Mouse (Mus musculus) forebrain, embryonic 14.5 days (tissue): Measurements from ENCODE around the gene Rad17. TPM values are rescaled to one million over a fixed set of nuclear protein-coding genes. Genes with fewer than 3 reads are reported as not detected.

ENCODE experiments used
- ATAC-seq: fragments of 200-750 bp; cut with Nextera tagmentation; 2 replicates; pipeline ENCODE4 v1.8.0; 2017; ENCODE audit warnings: mild to moderate bottlenecking, moderate library complexity
- DNase-seq: peaks from one replicate; pipeline ENCODE4 v3.0.0-alpha.2; 2015; ENCODE audit warnings: low spot score
- H3K27ac ChIP-seq: fragments of 300-500 bp; sonication (generic); 2 replicates; pipeline ENCODE4 v1.5.1; 2014; ENCODE audit warnings: low read depth, mild to moderate bottlenecking, control low read depth, low read length, moderate library complexity
- H3K27me3 ChIP-seq: fragments of 300-500 bp; sonication (generic); replicated peaks from 2 replicates; pipeline ENCODE4 v1.6.1; 2014; ENCODE audit warnings: low read length, control low read depth, mixed read lengths; ENCODE audit not compliant: control insufficient read depth, insufficient read depth
- H3K36me3 ChIP-seq: fragments of 300-500 bp; sonication (generic); 2 replicates; pipeline ENCODE4 v1.6.1; 2014; ENCODE audit warnings: low read length, control low read depth; ENCODE audit not compliant: control insufficient read depth, insufficient read depth
- H3K4me1 ChIP-seq: fragments of 300-500 bp; sonication (generic); 2 replicates; pipeline ENCODE4 v1.6.1; 2014; ENCODE audit warnings: antibody characterized with exemption, low read length, control low read depth; ENCODE audit not compliant: control insufficient read depth, insufficient read depth
- H3K4me2 ChIP-seq: fragments of 300-500 bp; sonication (generic); 2 replicates; pipeline ENCODE4 v1.6.1; 2014; ENCODE audit warnings: mild to moderate bottlenecking, control low read depth, low read length
- H3K4me3 ChIP-seq: fragments of 300-500 bp; sonication (generic); 2 replicates; pipeline ENCODE4 v1.5.1; 2014; ENCODE audit warnings: low read depth, low read length, control low read depth
- H3K9ac ChIP-seq: fragments of 300-500 bp; sonication (generic); 2 replicates; pipeline ENCODE4 v1.6.1; 2014; ENCODE audit warnings: mild to moderate bottlenecking, low read length, control low read depth, moderate library complexity
- H3K9me3 ChIP-seq: fragments of 300-500 bp; sonication (generic); replicated peaks from 2 replicates; pipeline ENCODE4 v1.6.1; 2016; ENCODE audit warnings: low read length, control low read depth, mixed read lengths; ENCODE audit not compliant: control insufficient read depth
- WGBS: fragments of 180-500 bp; shearing (Covaris S2); extraction: QIAGEN DNeasy Blood & Tissue Kit; methylation state at CpG from one replicate; pipeline ENCODE4 v1.1.7; 2014; 5-methylcytosine and 5-hydroxymethylcytosine counted together
- polyA plus RNA-seq: library from polyadenylated mRNA; unstranded; fragments of >200 nt; fragmentation: Nextera tagmentation; extraction: Ambion mirVana; gene quantifications from 2 replicates; pipeline ENCODE4 v1.2.1, GENCODE M21; 2014

The Rad17 gene
- polyA plus RNA-seq, 1 experiment from 2014 or later: 24.0 TPM

GRCm38 (mm10) chr13:100603031-100603737 lies 47.7 kb downstream of the Rad17 start:
- no peaks in the 10 kb centered on the region for H3K9me3 ChIP-seq
- H3K36me3 ChIP-seq: no peaks in the 10 kb centered on the region
- ATAC-seq: no peak
- no peak overlapping the region for H3K4me2 ChIP-seq
- no peak overlapping the region for H3K9ac ChIP-seq
- no peak overlapping the region for H3K4me3 ChIP-seq
- no peak for DNase-seq
- no peak overlapping the region for H3K27ac ChIP-seq
- no peaks in the 10 kb centered on the region for H3K27me3 ChIP-seq
- 87% methylated on average over 10 of the region's 10 CpGs for WGBS
- H3K4me1 ChIP-seq: no peaks in the 10 kb centered on the region

DNA sequence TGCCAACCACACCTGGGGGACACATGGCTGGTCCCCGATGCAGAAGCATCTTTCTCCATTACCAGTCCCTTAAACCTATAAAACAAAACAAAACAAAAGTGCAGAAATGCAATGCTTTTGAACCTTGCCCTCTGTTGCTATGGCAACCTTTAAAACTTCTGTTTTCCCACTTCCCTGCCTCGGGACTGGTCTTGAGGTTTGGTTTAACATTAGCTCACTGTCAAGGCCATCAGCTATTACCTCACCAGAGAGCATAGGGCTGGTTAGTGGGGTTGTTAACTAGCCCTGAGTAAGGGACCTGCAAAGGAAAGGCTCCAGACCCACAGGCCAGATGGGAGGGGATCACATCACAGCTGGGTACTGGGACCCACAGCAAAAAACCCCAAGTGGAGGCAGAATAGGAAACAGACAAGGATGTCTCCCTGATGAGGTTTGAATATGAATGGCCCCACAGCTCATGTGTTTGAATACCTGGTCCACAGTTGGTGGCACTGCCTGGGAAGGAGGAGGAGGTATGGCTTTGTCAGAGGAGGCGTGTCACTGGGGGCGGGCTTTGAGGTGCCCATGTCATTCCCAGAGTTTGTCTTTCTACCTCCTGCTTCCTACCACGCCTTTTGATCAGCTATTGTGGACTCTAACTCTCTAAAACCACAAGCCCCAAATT lies 48.5 kb downstream of the Rad17 start:
- Histone ChIP-seq H3K4me1 (no peaks in the 10 kb centered on the region), H3K4me3 (no peak overlapping the region), H3K36me3 (no peaks in the 10 kb centered on the region), H3K4me2 (no peak overlapping the region), H3K27me3 (no peaks in the 10 kb centered on the region), H3K27ac (no peak overlapping the region), H3K9ac (no peak overlapping the region), H3K9me3 (no peaks in the 10 kb centered on the region)
- no peak for ATAC-seq
- WGBS: 65% methylated on average over 5 of the region's 5 CpGs
- DNase-seq: no peak

DNA sequence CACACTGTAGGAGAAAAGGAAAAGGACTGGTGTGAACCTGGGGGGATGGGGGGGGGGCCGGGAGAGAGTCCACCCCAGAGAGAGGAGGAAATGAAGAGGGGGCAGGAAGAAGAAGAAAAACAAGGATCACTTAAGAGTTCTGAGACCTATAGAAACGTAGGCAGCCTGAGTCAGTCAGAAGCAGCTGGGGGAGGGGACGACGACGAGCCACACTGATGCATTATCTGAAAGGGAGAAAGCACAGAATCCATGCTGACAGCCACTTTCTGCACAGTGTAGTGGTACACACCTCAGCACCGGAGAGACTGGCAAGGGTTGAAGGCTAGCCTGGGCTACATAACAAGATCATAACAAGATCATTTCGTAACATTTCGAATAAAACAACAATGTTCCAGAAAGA lies 49.8 kb downstream of the Rad17 start:
- no peaks in the 10 kb centered on the region for H3K4me1 ChIP-seq
- ATAC-seq: no peak
- no peaks in the 10 kb centered on the region for H3K27me3 ChIP-seq
- no peak overlapping the region for H3K27ac ChIP-seq
- H3K9ac ChIP-seq: peak overlapping the region; percentile 8; the same call in 1 of the 2 replicates
- no peak overlapping the region for H3K4me3 ChIP-seq
- H3K36me3 ChIP-seq: no peaks in the 10 kb centered on the region
- H3K4me2 ChIP-seq: no peak overlapping the region
- 78% methylated on average over 8 of the region's 8 CpGs for WGBS
- H3K9me3 ChIP-seq: no peaks in the 10 kb centered on the region
- no peak for DNase-seq

DNA sequence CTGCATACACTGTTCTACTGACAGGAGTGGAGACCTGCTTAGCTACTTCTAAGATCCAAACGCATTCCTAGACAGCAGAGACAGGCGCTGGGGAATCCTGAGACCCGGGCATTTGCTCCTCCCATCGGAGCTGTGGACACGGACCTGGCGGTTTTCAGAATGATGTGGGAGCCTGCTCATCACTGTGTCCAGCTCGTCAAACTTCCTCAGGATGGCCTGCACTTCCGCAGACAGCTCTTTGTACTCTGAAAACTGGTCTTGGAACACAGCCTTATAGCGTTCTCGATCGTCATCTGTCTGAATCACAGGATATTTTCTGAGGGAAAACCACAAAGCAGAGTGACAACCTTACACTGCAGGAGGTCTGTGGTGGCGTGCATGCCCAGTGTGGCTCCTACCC lies 50.5 kb downstream of the Rad17 start:
- Histone ChIP-seq H3K9ac (no peak overlapping the region), H3K36me3 (no peaks in the 10 kb centered on the region), H3K9me3 (no peaks in the 10 kb centered on the region), H3K4me2 (no peak overlapping the region), H3K27me3 (no peaks in the 10 kb centered on the region), H3K4me1 (no peaks in the 10 kb centered on the region), H3K27ac (no peak overlapping the region), H3K4me3 (no peak overlapping the region)
- 84% methylated on average over 12 of the region's 12 CpGs for WGBS
- ATAC-seq (no peak), DNase-seq (no peak)

DNA sequence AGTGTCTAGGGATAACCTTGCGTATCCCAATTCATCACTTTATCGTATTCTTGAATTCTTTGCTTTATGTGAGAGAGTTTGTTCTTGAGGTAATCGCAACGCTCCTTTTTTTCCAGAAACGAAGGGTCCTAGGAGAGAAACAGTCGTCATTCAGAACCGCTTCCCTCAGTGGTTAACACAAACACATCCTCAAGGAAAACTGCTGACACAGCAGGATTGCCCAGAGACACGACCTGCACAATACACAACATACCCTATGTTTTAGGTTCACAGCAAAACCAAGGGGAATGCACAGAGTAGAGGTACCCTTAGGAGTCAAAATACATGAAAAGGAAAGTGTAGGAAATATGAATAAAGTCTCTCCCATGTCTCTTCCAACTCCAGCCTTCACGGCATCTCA lies 53.6 kb downstream of the Rad17 start:
- H3K27me3 ChIP-seq: no peaks in the 10 kb centered on the region
- DNase-seq: no peak
- no peaks in the 10 kb centered on the region for H3K9me3 ChIP-seq
- H3K4me1 ChIP-seq: no peaks in the 10 kb centered on the region
- 88% methylated on average over 9 of the region's 9 CpGs for WGBS
- no peak for ATAC-seq
- H3K36me3 ChIP-seq: no peaks in the 10 kb centered on the region
- H3K27ac ChIP-seq: no peak overlapping the region
- no peak overlapping the region for H3K4me3 ChIP-seq
- H3K4me2 ChIP-seq: no peak overlapping the region
- no peak overlapping the region for H3K9ac ChIP-seq

GRCm38 (mm10) chr13:100595552-100595885 lies 55.3 kb downstream of the Rad17 start:
- Histone ChIP-seq H3K27ac (no peak overlapping the region), H3K4me2 (no peak overlapping the region), H3K9ac (no peak overlapping the region), H3K4me3 (no peak overlapping the region), H3K27me3 (no peaks in the 10 kb centered on the region), H3K36me3 (no peaks in the 10 kb centered on the region), H3K4me1 (no peaks in the 10 kb centered on the region), H3K9me3 (no peaks in the 10 kb centered on the region)
- DNase-seq: no peak
- WGBS: 84% methylated on average over 3 of the region's 3 CpGs
- no peak for ATAC-seq

DNA sequence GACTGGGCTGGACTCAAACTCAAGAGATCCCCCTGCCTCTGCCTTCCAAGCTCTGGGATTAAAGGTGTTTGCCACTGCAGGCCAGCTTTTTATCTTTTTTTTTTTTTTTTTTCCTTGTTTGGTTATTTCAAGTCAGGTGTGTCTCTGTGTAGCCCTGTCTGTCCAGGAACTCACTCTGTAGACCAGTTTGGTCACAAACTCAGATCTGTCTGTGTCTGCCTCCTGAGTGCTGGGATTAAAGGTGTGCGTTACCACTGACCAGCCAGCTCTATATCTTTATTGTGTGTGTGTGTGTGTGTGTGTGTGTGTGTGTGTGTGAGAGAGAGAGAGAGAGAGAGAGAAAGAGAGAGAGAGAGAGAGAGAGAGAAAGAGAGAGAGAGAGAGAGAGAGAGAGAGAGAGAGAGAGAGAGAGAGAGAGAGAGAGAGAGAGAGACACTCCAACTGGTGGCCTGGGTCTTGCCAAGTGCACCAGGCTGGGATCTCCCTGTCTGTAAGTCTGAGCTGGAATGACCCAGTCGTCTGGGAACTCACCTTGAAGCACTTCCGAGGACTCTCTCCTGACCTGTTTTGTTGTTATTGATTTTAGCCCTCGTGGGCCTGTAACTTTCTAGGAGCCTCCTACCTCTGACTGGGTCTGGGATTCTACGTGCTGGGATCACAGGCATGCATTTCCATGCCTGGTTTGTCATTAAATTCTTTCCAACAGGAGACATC lies 55.9 kb downstream of the Rad17 start:
- Histone ChIP-seq H3K27ac (no peak overlapping the region), H3K9ac (no peak overlapping the region), H3K36me3 (no peaks in the 10 kb centered on the region), H3K4me1 (no peaks in the 10 kb centered on the region), H3K4me2 (no peak overlapping the region), H3K9me3 (no peaks in the 10 kb centered on the region), H3K27me3 (no peaks in the 10 kb centered on the region), H3K4me3 (no peak overlapping the region)
- WGBS: 77% methylated on average over 5 of the region's 5 CpGs
- ATAC-seq: no peak
- DNase-seq: no peak

DNA sequence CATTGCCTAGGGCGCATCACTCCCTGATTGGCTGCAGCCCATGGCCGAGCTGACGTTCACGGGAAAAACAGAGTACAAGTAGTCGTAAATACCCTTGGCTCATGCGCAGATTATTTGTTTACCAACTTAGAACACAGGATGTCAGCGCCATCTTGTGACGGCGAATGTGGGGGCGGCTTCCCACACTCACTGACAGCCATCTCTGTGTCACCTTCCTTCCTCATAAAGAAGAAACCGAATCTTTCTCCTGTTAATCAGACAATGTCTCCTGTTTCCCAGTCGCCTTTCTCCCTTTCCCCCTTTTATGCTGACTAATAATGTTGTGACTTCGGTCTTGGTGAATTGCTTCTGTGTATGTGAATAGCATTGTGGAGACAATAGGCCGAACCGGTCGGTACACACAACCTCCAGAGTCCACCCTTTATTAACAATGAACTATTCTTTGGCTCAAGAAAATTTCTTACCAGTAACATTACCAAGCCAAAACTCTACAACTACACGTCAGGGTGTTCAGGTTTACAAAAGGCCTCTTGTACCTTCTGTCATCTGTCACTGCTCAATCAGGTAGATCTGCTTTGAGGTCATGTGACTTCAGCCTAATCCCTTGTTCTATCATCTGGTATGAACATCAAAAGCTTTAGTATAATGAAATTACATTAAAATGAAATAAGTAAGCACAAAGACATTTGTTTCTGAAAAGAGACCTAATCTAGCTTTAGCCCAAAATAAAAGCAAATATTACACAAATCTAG lies 56.6 kb downstream of the Rad17 start:
- H3K4me3 ChIP-seq: no peak overlapping the region
- no peaks in the 10 kb centered on the region for H3K27me3 ChIP-seq
- 73% methylated on average over 11 of the region's 17 CpGs for WGBS
- peak overlapping the region; percentile 58; the same call in 1 of the 2 replicates for H3K27ac ChIP-seq
- DNase-seq (peak; percentile 49), ATAC-seq (peak; percentile 78)
- H3K36me3 ChIP-seq: no peaks in the 10 kb centered on the region
- H3K4me1 ChIP-seq: no peaks in the 10 kb centered on the region
- peak overlapping the region; percentile 12; the same call in 1 of the 2 replicates for H3K4me2 ChIP-seq
- 0 out of 2 replicates have a peak overlapping the region, but pooled peaks have one; percentile 25 for H3K9ac ChIP-seq
- no peaks in the 10 kb centered on the region for H3K9me3 ChIP-seq
